Mouse (Mus musculus) liver, adult 10 weeks (tissue): Measurements from ENCODE around the gene Gm49358. TPM values are rescaled to one million over a fixed set of nuclear protein-coding genes. Genes with fewer than 3 reads are reported as not detected.

ENCODE experiments used
- polyA plus RNA-seq: library from polyadenylated mRNA; stranded (reverse); fragments of 350-450 nt; fragmentation: Illumina TruSeq; extraction: RNeasy Lipid Tissue Mini Kit (QIAGEN cat#74804); gene quantifications from one replicate; pipeline ENCODE4 v1.2.3, GENCODE M21; 2014; ENCODE audit warnings: low read depth, low replicate concordance

The Gm49358 gene
- polyA plus RNA-seq, result 0.66 TPM

GRCm38 (mm10) chr10:86763672-86764071 is at the start of gene Gm49358:
Gm49358 (plus strand) TSS chr10:86763972.

GRCm38 (mm10) chr10:86778398-86779116 is 14.8 kb downstream of the Gm49358 start, which contains the start of gene Nt5dc3:
Nt5dc3 (plus strand) TSS chr10:86779005.

Other genes starting within 250 kb of the Gm49358 start
- 1,625 TPM for gene Hsp90b1, start 58.5 kb upstream of the Gm49358 start, polyA plus RNA-seq
- gene Ttc41, start 58.2 kb upstream of the Gm49358 start, polyA plus RNA-seq, result 4.0 TPM
- 4.0 TPM for gene Nt5dc3, start 15.0 kb downstream of the Gm49358 start, polyA plus RNA-seq
- gene Stab2, start 244.1 kb downstream of the Gm49358 start, polyA plus RNA-seq, result 4.1 TPM